Mouse (Mus musculus): ENCODE measurements around the gene Fgf22.

GRCm38 (mm10) chr10:79806331-79806730 is 51.5 kb downstream of the Fgf22 start:
- TF ChIP-seq HCFC1 (IDR thresholded peaks at IDR 0.05; ENCODE audit: borderline replicate concordance, insufficient read depth, low read length), result no peak
- no peak for TF ChIP-seq ZNF384 (IDR thresholded peaks at IDR 0.05; ENCODE audit: low read depth, low read length)
